Mouse (Mus musculus) liver, embryonic 12.5 days (tissue): ENCODE results near the gene Skp2. TPM values are rescaled to one million over a fixed set of nuclear protein-coding genes. Genes with fewer than 3 reads are reported as not detected.

Experiments
- ATAC-seq: fragments of 200-750 bp; cut with Nextera tagmentation; 2 replicates; pipeline ENCODE4 v1.8.0; 2017; ENCODE audit warnings: moderate number of reproducible peaks, mild to moderate bottlenecking, moderate library complexity
- H3K27ac ChIP-seq: fragments of 300-500 bp; sonication (generic); 2 replicates; pipeline ENCODE4 v1.5.1; 2016; ENCODE audit warnings: mild to moderate bottlenecking
- H3K27me3 ChIP-seq: fragments of 300-500 bp; sonication (generic); replicated peaks from 2 replicates; pipeline ENCODE4 v1.6.1; 2016; ENCODE audit warnings: mild to moderate bottlenecking, moderate library complexity
- H3K36me3 ChIP-seq: fragments of 300-500 bp; sonication (generic); 2 replicates; pipeline ENCODE4 v1.6.1; 2016; ENCODE audit warnings: mild to moderate bottlenecking, moderate library complexity
- H3K4me1 ChIP-seq: fragments of 300-500 bp; sonication (generic); 2 replicates; pipeline ENCODE4 v1.6.1; 2016
- H3K4me2 ChIP-seq: fragments of 300-500 bp; sonication (generic); 2 replicates; pipeline ENCODE4 v1.6.1; 2016; ENCODE audit warnings: mild to moderate bottlenecking, moderate library complexity
- H3K4me3 ChIP-seq: fragments of 300-500 bp; sonication (generic); 2 replicates; pipeline ENCODE4 v1.5.1; 2016; ENCODE audit warnings: mild to moderate bottlenecking, moderate library complexity
- H3K9ac ChIP-seq: fragments of 300-500 bp; sonication (generic); 2 replicates; pipeline ENCODE4 v1.6.1; 2016; ENCODE audit warnings: mild to moderate bottlenecking, moderate library complexity
- H3K9me3 ChIP-seq: fragments of 300-500 bp; sonication (generic); replicated peaks from 2 replicates; pipeline ENCODE4 v1.6.1; 2016; ENCODE audit warnings: mild to moderate bottlenecking, moderate library complexity
- WGBS: fragments of 180-500 bp; shearing (Covaris S2); methylation state at CpG from one replicate; pipeline ENCODE4 v1.1.7; 2016; ENCODE audit not compliant: insufficient replicate concordance; 5-methylcytosine and 5-hydroxymethylcytosine counted together
- polyA plus RNA-seq: library from polyadenylated mRNA; unstranded; fragments of >200 nt; fragmentation: Nextera tagmentation; extraction: Ambion mirVana; gene quantifications from 2 replicates; pipeline ENCODE4 v1.2.1, GENCODE M21; 2016

Gene Skp2
- polyA plus RNA-seq, 1 experiment from 2014 or later: 43.0 TPM

DNA sequence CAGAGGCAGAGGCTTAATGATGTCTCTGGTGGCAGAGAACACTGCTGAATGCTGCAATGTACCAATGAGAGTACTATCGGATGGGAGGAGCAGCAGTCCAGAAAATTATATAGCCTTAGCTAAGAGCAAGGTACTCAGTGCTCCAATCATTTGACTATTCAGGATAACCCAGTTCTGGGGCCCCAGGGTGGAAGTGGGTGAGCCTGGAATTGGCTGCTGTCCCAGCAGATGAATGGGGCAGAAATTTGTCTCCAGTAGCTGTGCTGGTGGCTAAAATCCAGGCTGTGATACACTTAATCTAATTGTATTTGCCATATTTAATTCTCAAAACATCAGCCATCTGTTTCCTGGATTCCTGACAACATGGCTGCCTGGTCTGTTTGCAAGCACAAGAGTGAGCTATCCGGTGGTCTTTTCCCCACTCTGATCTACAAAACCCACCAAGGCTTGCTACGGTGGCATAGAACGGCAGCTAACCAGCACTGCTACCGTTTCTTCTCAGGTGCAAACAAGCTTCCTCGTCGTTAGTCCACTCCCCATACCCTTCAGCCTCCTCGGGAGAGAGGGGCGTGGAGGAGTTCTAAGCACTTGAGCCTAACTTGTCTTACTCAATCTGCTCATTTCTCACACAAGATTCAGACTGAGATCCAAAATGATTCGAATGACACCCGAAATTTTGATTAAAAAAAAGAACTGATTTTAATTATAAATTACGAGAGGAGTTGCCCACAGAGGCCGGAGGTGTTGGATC, 22.4 kb downstream of the Skp2 start:
- no peak overlapping the region for H3K4me2 ChIP-seq
- no peaks in the 10 kb centered on the region for H3K27me3 ChIP-seq
- no peaks in the 10 kb centered on the region for H3K9me3 ChIP-seq
- H3K36me3 ChIP-seq: peaks cover 91% of the 10 kb centered on the region
- H3K27ac ChIP-seq: no peak overlapping the region
- 77% methylated on average over 13 of the region's 13 CpGs for WGBS
- H3K4me1 ChIP-seq: peaks cover 15% of the 10 kb centered on the region
- H3K4me3 ChIP-seq: no peak overlapping the region
- ATAC-seq: no peak
- H3K9ac ChIP-seq: no peak overlapping the region

DNA sequence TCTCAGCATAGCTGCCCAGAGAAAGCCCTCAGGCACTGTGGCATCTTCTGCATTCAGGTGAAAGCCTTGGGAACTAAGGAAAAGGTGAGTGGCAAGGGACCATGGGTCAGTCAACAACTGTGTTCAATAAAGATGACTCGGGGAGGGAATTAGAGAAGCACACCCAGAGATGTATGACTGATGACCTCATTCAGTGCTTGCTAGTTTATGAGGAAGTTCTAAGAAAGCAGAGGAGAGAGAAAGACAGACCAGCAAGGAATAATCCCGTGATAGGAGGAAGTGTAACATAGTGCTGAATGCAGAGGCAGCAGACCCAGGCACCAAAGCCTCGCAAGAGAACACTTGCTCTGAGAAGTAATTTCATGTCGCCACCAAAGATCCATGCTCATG, 23.7 kb downstream of the Skp2 start:
- Histone ChIP-seq H3K4me2 (no peak overlapping the region), H3K27me3 (no peaks in the 10 kb centered on the region), H3K4me3 (no peak overlapping the region), H3K4me1 (peaks cover 14% of the 10 kb centered on the region), H3K9ac (no peak overlapping the region), H3K27ac (no peak overlapping the region), H3K9me3 (no peaks in the 10 kb centered on the region), H3K36me3 (peaks cover 90% of the 10 kb centered on the region)
- ATAC-seq: peak; percentile 16; the same call in 1 of the 2 replicates
- WGBS: 68% methylated on average over 4 of the region's 4 CpGs

GRCm38 (mm10) chr15:9130772-9131498, 24.3 kb downstream of the Skp2 start:
- peaks cover 90% of the 10 kb centered on the region for H3K36me3 ChIP-seq
- 80% methylated on average over 9 of the region's 9 CpGs for WGBS
- no peak overlapping the region for H3K4me3 ChIP-seq

DNA sequence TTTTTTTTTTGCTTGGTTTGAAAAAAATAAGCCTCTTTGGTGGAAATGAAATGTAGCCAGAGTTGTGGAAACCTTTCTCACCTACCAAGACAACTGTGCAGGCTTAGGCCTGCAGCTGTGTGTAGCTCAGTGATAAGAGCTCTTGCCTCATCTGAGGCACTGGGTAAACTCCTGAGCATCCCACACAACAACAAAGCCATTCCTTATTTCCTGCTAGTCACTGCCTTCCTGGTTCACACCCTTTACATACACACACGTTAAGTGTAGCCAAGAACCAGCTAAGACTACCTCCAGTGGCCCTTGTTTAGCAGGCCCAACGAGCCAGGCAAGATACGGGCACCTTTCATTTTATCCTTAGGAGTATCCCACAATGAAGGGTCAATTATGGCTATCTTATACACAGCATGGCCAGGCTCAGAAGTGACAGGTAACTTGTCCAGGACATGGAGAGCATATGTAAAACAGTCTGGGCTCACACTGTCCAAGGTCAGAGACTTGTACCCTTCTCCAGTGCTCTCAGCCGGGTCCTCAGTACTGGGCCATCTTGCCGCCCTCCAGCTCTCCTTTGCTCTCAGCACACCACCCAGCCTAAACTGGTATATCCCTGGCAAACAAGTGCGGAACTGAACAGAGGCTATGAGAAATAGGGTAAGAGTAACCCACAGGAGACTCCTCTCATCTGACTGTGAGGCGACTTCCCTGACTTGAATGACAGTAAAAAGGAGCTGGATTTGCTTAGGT, 28.0 kb downstream of the Skp2 start:
- H3K27me3 ChIP-seq: no peaks in the 10 kb centered on the region
- 76% methylated on average over 7 of the region's 7 CpGs for WGBS
- H3K4me2 ChIP-seq: no peak overlapping the region
- H3K27ac ChIP-seq: no peak overlapping the region
- peak; percentile 41; the same call in 1 of the 2 replicates for ATAC-seq
- H3K4me3 ChIP-seq: no peak overlapping the region
- no peak overlapping the region for H3K9ac ChIP-seq
- H3K4me1 ChIP-seq: peaks cover 14% of the 10 kb centered on the region
- H3K36me3 ChIP-seq: peaks cover 94% of the 10 kb centered on the region
- no peaks in the 10 kb centered on the region for H3K9me3 ChIP-seq

More at GRCm38 (mm10) chr15:9130772-9131498, 24.3 kb downstream of the Skp2 start:
- 0 out of 2 replicates have a peak, but pooled peaks have one; percentile 23 for ATAC-seq
- Histone ChIP-seq H3K4me1 (peaks cover 14% of the 10 kb centered on the region), H3K9ac (no peak overlapping the region), H3K27ac (no peak overlapping the region), H3K27me3 (no peaks in the 10 kb centered on the region), H3K9me3 (no peaks in the 10 kb centered on the region), H3K4me2 (no peak overlapping the region)

DNA sequence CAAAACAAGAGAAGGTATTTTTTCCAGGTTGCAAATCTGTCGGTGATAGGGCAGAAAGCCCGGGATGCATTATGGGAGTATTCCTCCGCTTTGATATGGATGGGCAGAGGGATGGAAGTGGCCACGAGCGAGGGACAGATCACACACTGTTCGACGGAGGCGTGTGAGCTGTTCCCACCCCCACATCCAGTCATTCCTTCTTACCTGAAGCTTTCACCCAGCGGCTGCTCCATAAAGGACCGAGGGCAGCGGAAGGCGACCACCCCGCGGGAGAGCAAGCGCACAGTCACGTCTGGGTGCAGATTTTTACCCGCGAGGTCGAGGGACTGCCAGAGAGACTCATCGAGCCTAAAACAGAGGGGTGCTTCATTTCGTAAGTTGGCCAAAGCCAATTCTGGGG, 30.4 kb downstream of the Skp2 start:
- no peak overlapping the region for H3K4me3 ChIP-seq
- WGBS: 93% methylated on average over 21 of the region's 21 CpGs

DNA sequence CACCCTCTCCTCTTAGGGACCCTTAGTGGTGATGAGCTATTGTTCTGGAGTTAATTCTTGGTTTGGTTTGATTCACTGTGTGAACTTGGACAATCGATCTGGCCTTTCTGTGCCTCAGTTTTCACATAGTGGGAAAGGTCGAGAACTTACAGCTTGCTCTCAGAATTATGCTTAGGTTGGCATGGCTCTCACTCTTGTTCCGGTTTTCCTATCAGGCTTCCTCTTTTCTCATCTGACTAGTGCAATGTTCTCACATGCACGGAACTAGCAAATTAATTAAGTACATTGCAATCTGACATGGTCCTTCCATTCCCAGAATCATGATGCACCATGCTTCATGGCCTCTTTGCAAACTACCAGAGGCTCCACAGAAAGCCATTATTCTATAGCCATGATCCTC, 32.2 kb downstream of the Skp2 start:
- no peak for ATAC-seq
- peaks cover 97% of the 10 kb centered on the region for H3K36me3 ChIP-seq

More for the DNA sequence above, 30.4 kb downstream of the Skp2 start:
- Histone ChIP-seq H3K4me2 (no peak overlapping the region), H3K9ac (no peak overlapping the region), H3K36me3 (peaks cover 97% of the 10 kb centered on the region), H3K4me1 (peaks cover 14% of the 10 kb centered on the region), H3K9me3 (no peaks in the 10 kb centered on the region), H3K27me3 (no peaks in the 10 kb centered on the region), H3K27ac (no peak overlapping the region)
- ATAC-seq: no peak

DNA sequence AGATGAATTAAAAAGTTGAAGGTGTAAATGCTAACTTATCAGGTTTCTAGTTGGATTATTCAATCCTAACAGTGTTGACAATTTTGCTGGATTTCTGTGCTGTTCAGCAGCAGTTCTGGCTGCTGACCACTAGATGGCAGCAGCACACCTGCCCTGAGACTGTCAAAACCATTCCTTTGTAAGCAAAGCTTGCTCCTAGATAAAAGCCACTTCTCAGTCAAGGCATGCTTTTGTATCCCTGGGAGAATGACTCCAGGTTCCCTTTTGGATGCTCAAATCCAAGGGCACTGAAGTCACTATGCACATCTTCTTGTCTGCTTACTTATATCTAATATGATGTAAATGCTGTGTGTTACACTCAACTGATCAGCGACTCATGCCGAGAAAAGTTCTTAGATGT, 35.1 kb downstream of the Skp2 start:
- no peaks in the 10 kb centered on the region for H3K27me3 ChIP-seq
- peaks cover 97% of the 10 kb centered on the region for H3K36me3 ChIP-seq
- H3K9me3 ChIP-seq: no peaks in the 10 kb centered on the region
- ATAC-seq: peak; percentile 20; the same call in 1 of the 2 replicates
- no peak overlapping the region for H3K4me3 ChIP-seq
- 94% methylated on average over 2 of the region's 2 CpGs for WGBS
- no peak overlapping the region for H3K27ac ChIP-seq
- no peak overlapping the region for H3K4me2 ChIP-seq
- H3K9ac ChIP-seq: no peak overlapping the region
- H3K4me1 ChIP-seq: 0 out of 2 replicates have a peak, but pooled peaks cover 5% of the 10 kb centered on the region

More for the DNA sequence above, 32.2 kb downstream of the Skp2 start:
- H3K4me2 ChIP-seq: no peak overlapping the region
- WGBS: 75% methylated on average over 4 of the region's 4 CpGs
- no peaks in the 10 kb centered on the region for H3K9me3 ChIP-seq
- H3K27ac ChIP-seq: no peak overlapping the region
- H3K4me3 ChIP-seq: no peak overlapping the region
- no peaks in the 10 kb centered on the region for H3K27me3 ChIP-seq
- no peak overlapping the region for H3K9ac ChIP-seq
- peaks cover 7% of the 10 kb centered on the region for H3K4me1 ChIP-seq

DNA sequence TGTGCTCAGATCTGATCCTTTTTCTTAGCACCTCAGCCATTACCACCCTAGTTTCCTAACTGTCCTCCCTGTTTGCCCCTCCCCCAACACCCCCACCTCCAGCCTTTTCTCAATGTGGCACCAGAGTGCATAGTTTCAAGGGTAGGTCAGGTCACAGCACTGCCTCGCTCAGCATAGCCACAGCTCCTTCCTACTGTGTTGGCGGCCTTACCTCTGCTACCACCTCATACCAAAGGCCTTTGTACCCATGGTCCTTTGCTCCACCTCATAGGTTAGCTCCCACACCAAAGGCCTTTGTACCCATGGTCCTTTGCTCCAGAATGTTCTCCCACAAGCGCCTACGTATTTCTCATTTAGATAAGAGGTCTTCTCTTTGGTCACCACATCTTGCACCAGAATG, 36.4 kb downstream of the Skp2 start:
- Histone ChIP-seq H3K4me3 (no peak overlapping the region), H3K9me3 (no peaks in the 10 kb centered on the region), H3K9ac (no peak overlapping the region), H3K27ac (no peak overlapping the region), H3K4me1 (0 out of 2 replicates have a peak, but pooled peaks cover 5% of the 10 kb centered on the region), H3K27me3 (no peaks in the 10 kb centered on the region), H3K36me3 (peaks cover 97% of the 10 kb centered on the region), H3K4me2 (no peak overlapping the region)
- WGBS: 81% methylated on average over 4 of the region's 4 CpGs
- no peak for ATAC-seq

DNA sequence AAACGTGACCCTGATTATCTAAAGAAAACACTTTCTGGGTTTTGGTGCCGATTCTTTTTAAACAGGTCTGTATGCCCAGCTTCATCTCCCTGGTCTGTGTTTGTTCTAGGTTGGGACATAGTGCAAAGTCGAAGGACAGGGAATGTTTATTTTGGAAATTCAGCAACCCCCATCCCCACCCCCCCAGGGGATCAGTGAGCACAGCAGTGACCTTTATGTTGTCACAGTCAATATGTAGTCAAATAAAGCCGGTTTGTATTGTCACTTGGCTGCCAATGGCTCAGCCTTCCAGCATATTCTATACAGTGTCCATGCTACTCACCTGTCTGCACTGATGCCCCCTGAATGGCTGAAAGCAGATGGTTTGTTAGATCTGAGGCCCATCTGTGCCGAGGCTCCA, 40.6 kb downstream of the Skp2 start:
- H3K4me3 ChIP-seq: no peak overlapping the region
- peaks cover 95% of the 10 kb centered on the region for H3K36me3 ChIP-seq
- 68% methylated on average over 5 of the region's 5 CpGs for WGBS
- no peaks in the 10 kb centered on the region for H3K27me3 ChIP-seq
- H3K27ac ChIP-seq: peak overlapping the region; percentile 27
- peak; percentile 81 for ATAC-seq
- no peak overlapping the region for H3K4me2 ChIP-seq
- no peaks in the 10 kb centered on the region for H3K9me3 ChIP-seq
- no peak overlapping the region for H3K9ac ChIP-seq
- 0 out of 2 replicates have a peak, but pooled peaks cover 7% of the 10 kb centered on the region for H3K4me1 ChIP-seq

- 84% methylated on average over 4 of the region's 4 CpGs for WGBS
- 0 out of 2 replicates have a peak, but pooled peaks cover 7% of the 10 kb centered on the region for H3K4me1 ChIP-seq
- no peaks in the 10 kb centered on the region for H3K27me3 ChIP-seq
- peaks cover 94% of the 10 kb centered on the region for H3K36me3 ChIP-seq
- no peak overlapping the region for H3K27ac ChIP-seq
- no peak overlapping the region for H3K4me3 ChIP-seq
- no peak overlapping the region for H3K9ac ChIP-seq
- H3K4me2 ChIP-seq: no peak overlapping the region
- no peaks in the 10 kb centered on the region for H3K9me3 ChIP-seq
- peak; percentile 68 for ATAC-seq
Observed at GRCm38 (mm10) chr15:9114131-9114530, 41.1 kb downstream of the Skp2 start.

GRCm38 (mm10) chr15:9113556-9113955, 41.7 kb downstream of the Skp2 start:
- H3K9ac ChIP-seq: no peak overlapping the region
- H3K27ac ChIP-seq: peak overlapping the region; percentile 32; the same call in 1 of the 2 replicates
- no peak for ATAC-seq
- H3K27me3 ChIP-seq: no peaks in the 10 kb centered on the region
- H3K9me3 ChIP-seq: no peaks in the 10 kb centered on the region
- H3K4me1 ChIP-seq: 0 out of 2 replicates have a peak, but pooled peaks cover 7% of the 10 kb centered on the region
- H3K4me2 ChIP-seq: no peak overlapping the region
- WGBS: 82% methylated on average over 9 of the region's 9 CpGs
- H3K36me3 ChIP-seq: peaks cover 93% of the 10 kb centered on the region
- no peak overlapping the region for H3K4me3 ChIP-seq
